Mouse (Mus musculus) bone marrow, adult 2 months (tissue): Measurements from ENCODE around the gene Chmp4b. TPM values are rescaled to one million over a fixed set of nuclear protein-coding genes. Genes with fewer than 3 reads are reported as not detected.

Experiments used
- H3K27ac ChIP-seq: fragments of 200-500 bp; 2 replicates; pipeline ENCODE4 v1.5.1; 2012; ENCODE audit warnings: low read depth, mild to moderate bottlenecking, control low read depth, inconsistent platforms, low read length; ENCODE audit not compliant: control insufficient read depth, poor library complexity, insufficient read depth
- H3K4me1 ChIP-seq: fragments of 200-500 bp; 2 replicates; pipeline ENCODE4 v1.6.1; 2011; ENCODE audit warnings: low read length; ENCODE audit not compliant: control insufficient read depth, insufficient read depth
- H3K4me3 ChIP-seq: fragments of 200-500 bp; replicated peaks from 2 replicates; pipeline ENCODE3; 2011; ENCODE audit warnings: mild to moderate bottlenecking, low read depth, low read length, control low read depth; ENCODE audit not compliant: control insufficient read depth
- CTCF ChIP-seq: fragments of 200-500 bp; IDR thresholded peaks from 2 replicates; pipeline ENCODE4 v1.5.1; 2011; ENCODE audit warnings: low read length, control low read depth; ENCODE audit not compliant: control insufficient read depth, insufficient read depth
- POLR2A ChIP-seq: fragments of 200-500 bp; IDR thresholded peaks from 2 replicates; pipeline ENCODE4 v1.6.1; 2011; ENCODE audit warnings: low read depth, mild to moderate bottlenecking, control low read depth, low read length, borderline replicate concordance; ENCODE audit not compliant: control insufficient read depth
- WGBS: fragments of 180-500 bp; shearing (Covaris S2); methylation state at CpG from one replicate; pipeline ENCODE4 v1.1.7; 2018; 5-methylcytosine and 5-hydroxymethylcytosine counted together
- polyA plus RNA-seq: library from polyadenylated mRNA; stranded (reverse); fragments of >200 nt; gene quantifications from 2 replicates; pipeline ENCODE4 v1.2.4, GENCODE M21; 2011; ENCODE audit warnings: low replicate concordance; ENCODE audit not compliant: missing spikeins, insufficient read depth, insufficient read length

The Chmp4b gene
- polyA plus RNA-seq, 1 experiment, result 162 TPM

- no peak overlapping the region for H3K27ac ChIP-seq
- TF ChIP-seq POLR2A (no peak), CTCF (peak; percentile 80)
- WGBS, result 40% methylated on average over 3 of the region's 3 CpGs
- H3K4me1 ChIP-seq, result no peaks in the 10 kb centered on the region
- H3K4me3 ChIP-seq, result no peak overlapping the region
Measured at GRCm38 (mm10) chr2:154648086-154648485, 3.4 kb upstream of the Chmp4b start.

- no peak for TF ChIP-seq CTCF
- no peak for TF ChIP-seq POLR2A
- Histone ChIP-seq H3K4me3 (no peak overlapping the region), H3K4me1 (no peaks in the 10 kb centered on the region), H3K27ac (no peak overlapping the region)
- 89% methylated on average over 3 of the region's 3 CpGs for WGBS
Measured at GRCm38 (mm10) chr2:154650404-154650803, 1.1 kb upstream of the Chmp4b start.

- Histone ChIP-seq H3K4me3 (no peak overlapping the region), H3K4me1 (no peaks in the 10 kb centered on the region; the same call in 1 of the 2 replicates), H3K27ac (no peak overlapping the region)
- TF ChIP-seq POLR2A, result no peak
- TF ChIP-seq CTCF, result no peak
- WGBS, result 94% methylated on average over 12 of the region's 12 CpGs
Measured at GRCm38 (mm10) chr2:154654976-154655375, 3.5 kb downstream of the Chmp4b start.

- no peak overlapping the region for H3K4me3 ChIP-seq
- no peaks in the 10 kb centered on the region; the same call in 1 of the 2 replicates for H3K4me1 ChIP-seq
- TF ChIP-seq POLR2A (no peak), CTCF (no peak)
- 17% methylated on average over 2 of the region's 2 CpGs for WGBS
- H3K27ac ChIP-seq, result no peak overlapping the region
Measured at GRCm38 (mm10) chr2:154655878-154656414, 4.4 kb downstream of the Chmp4b start.

GRCm38 (mm10) chr2:154656710-154657485 lies 5.4 kb downstream of the Chmp4b start:
- WGBS, result under 1% methylated on average over 67 of the region's 67 CpGs
- no peaks in the 10 kb centered on the region; the same call in 1 of the 2 replicates for H3K4me1 ChIP-seq
- peak overlapping the region; percentile 82 for H3K27ac ChIP-seq
- no peak for TF ChIP-seq CTCF
- peak; percentile 57; the same call in 1 of the 2 replicates for TF ChIP-seq POLR2A
- peak overlapping the region; percentile 76 for H3K4me3 ChIP-seq

- TF ChIP-seq CTCF (no peak), POLR2A (no peak)
- H3K4me1 ChIP-seq, result no peaks in the 10 kb centered on the region; the same call in 1 of the 2 replicates
Measured at GRCm38 (mm10) chr2:154657486-154658237, 6.2 kb downstream of the Chmp4b start.

GRCm38 (mm10) chr2:154659070-154659469 lies 7.6 kb downstream of the Chmp4b start:
- Histone ChIP-seq H3K4me3 (no peak overlapping the region), H3K27ac (no peak overlapping the region), H3K4me1 (no peaks in the 10 kb centered on the region; the same call in 1 of the 2 replicates)
- TF ChIP-seq POLR2A (no peak), CTCF (no peak)
- 68% methylated on average over 4 of the region's 4 CpGs for WGBS

More at GRCm38 (mm10) chr2:154657486-154658237, 6.2 kb downstream of the Chmp4b start:
- Histone ChIP-seq H3K27ac (peak overlapping the region; percentile 82), H3K4me3 (peak overlapping the region; percentile 76)
- WGBS, result 0% methylated on average over 12 of the region's 12 CpGs
